Mouse (Mus musculus) limb, embryonic 14.5 days (tissue): ENCODE data around the gene Usp54. TPM values are rescaled to one million over a fixed set of nuclear protein-coding genes. Genes with fewer than 3 reads are reported as not detected.
A peak's percentile ranks its signal among the peaks of the same experiment; 100 is the strongest.
"Not testable (repeated sequence)": the region's sequence is repeated elsewhere in the genome, so short reads cannot be mapped to it uniquely, and the experiment has no call there.

ENCODE experiments used
- ATAC-seq: fragments of 200-750 bp; cut with Nextera tagmentation; 2 replicates; pipeline ENCODE4 v1.8.0; 2017; ENCODE audit warnings: low read depth, moderate number of reproducible peaks, moderate TSS enrichment; ENCODE audit not compliant: low FRiP score
- DNase-seq: peaks from one replicate; pipeline ENCODE4 v3.0.0-alpha.2; 2015; ENCODE audit warnings: low spot score
- H3K27ac ChIP-seq: fragments of 300-500 bp; sonication (generic); replicated peaks from 2 replicates; pipeline ENCODE4 v1.5.1; 2014; ENCODE audit warnings: low read depth, mild to moderate bottlenecking, low read length, moderate library complexity, mixed read lengths
- H3K27me3 ChIP-seq: fragments of 300-500 bp; sonication (generic); 2 replicates; pipeline ENCODE4 v1.6.1; 2014; ENCODE audit warnings: low read length, mixed read lengths; ENCODE audit not compliant: control insufficient read depth, insufficient read depth
- H3K36me3 ChIP-seq: fragments of 300-500 bp; sonication (generic); 2 replicates; pipeline ENCODE4 v1.6.1; 2014; ENCODE audit warnings: mild to moderate bottlenecking, low read length, moderate library complexity, mixed read lengths; ENCODE audit not compliant: control insufficient read depth, insufficient read depth
- H3K4me1 ChIP-seq: fragments of 300-500 bp; sonication (generic); 2 replicates; pipeline ENCODE4 v1.6.1; 2014; ENCODE audit warnings: antibody characterized with exemption, low read length, mixed read lengths; ENCODE audit not compliant: control insufficient read depth, insufficient read depth
- H3K4me2 ChIP-seq: fragments of 300-500 bp; sonication (generic); replicated peaks from 2 replicates; pipeline ENCODE4 v1.6.1; 2014; ENCODE audit warnings: low read depth, mild to moderate bottlenecking, low read length, moderate library complexity; ENCODE audit not compliant: severe bottlenecking
- H3K4me3 ChIP-seq: fragments of 300-500 bp; sonication (generic); replicated peaks from 2 replicates; pipeline ENCODE4 v1.5.1; 2014; ENCODE audit warnings: low read length
- H3K9ac ChIP-seq: fragments of 300-500 bp; sonication (generic); 2 replicates; pipeline ENCODE4 v1.6.1; 2014; ENCODE audit warnings: mild to moderate bottlenecking, low read depth, low read length, moderate library complexity; ENCODE audit not compliant: severe bottlenecking
- H3K9me3 ChIP-seq: fragments of 300-500 bp; sonication (generic); 2 replicates; pipeline ENCODE4 v1.6.1; 2016; ENCODE audit warnings: low read length; ENCODE audit not compliant: control insufficient read depth
- POLR2A ChIP-seq: fragments of 200-500 bp; IDR thresholded peaks from 2 replicates; pipeline ENCODE4 v1.8.0; 2012; ENCODE audit warnings: inconsistent platforms, mild to moderate bottlenecking, moderate library complexity, borderline replicate concordance; ENCODE audit not compliant: insufficient read depth, insufficient read length; ENCODE audit errors: extremely low read depth
- WGBS: fragments of 180-500 bp; shearing (Covaris S2); extraction: QIAGEN DNeasy Blood & Tissue Kit; methylation state at CpG from one replicate; pipeline ENCODE4 v1.1.7; 2014; 5-methylcytosine and 5-hydroxymethylcytosine counted together
- polyA plus RNA-seq, 2 experiments: library from polyadenylated mRNA; depleted of rRNA in 1 of 2; stranded (reverse) in 1 of 2; unstranded in 1 of 2; fragments of >200 nt; fragmentation: Nextera tagmentation in 1 of 2; extraction: Ambion mirVana in 1 of 2; gene quantifications; 2 replicates each; pipeline versions ENCODE4 v1.2.1 to v1.2.3; 2012 to 2014

Gene Usp54
- polyA plus RNA-seq, 2 experiments = 9.6 to 16.3 TPM

DNA sequence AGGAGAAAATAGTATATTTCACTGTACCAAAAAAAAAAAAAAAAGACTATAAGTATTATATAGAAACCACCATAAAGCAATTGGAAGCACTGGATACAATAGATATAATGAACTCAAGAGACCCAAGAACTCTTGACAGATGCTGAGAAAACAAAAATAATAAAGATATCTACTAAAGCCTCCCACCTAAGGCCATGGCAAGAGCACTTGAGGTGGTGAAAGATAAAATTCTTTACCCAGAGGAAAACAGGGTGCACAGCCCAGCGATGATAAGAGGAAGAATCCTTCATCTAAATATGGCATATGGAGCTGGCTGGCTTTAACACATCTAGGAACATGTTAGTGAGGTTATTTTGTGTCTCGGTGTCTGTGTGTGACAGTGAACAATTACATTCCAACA, 41.3 kb downstream of the Usp54 start:
- no peak for ATAC-seq
- TF ChIP-seq POLR2A = no peak
- no peaks in the 10 kb centered on the region for H3K27me3 ChIP-seq
- H3K4me3 ChIP-seq = no peak overlapping the region
- no peaks in the 10 kb centered on the region for H3K4me1 ChIP-seq
- H3K4me2 ChIP-seq = no peak overlapping the region
- H3K9ac ChIP-seq = no peak overlapping the region
- no peaks in the 10 kb centered on the region for H3K36me3 ChIP-seq
- H3K9me3 ChIP-seq = no peaks in the 10 kb centered on the region
- DNase-seq = no peak
- 93% methylated on average over 2 of the region's 2 CpGs for WGBS
- H3K27ac ChIP-seq = no peak overlapping the region

DNA sequence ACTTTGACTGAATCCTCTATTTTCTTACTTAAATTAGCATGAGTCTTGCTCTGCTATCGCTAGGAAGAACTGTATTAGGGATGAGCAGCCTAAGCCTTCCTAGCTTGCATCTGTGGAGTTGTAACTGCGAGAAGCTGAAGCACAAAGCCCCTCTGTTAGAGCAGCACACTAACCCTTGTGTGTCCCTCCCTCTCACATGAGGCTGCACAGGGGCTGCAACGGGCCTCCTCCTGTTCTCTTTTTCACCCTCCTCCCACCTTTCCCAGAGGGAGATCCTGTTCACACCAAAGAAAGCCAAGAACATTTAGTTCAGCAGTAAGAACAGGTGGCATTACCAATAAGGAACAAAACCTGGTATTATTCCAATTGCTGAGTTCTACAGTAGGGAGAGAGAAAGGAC, 45.1 kb downstream of the Usp54 start:
- DNase-seq (no peak), ATAC-seq (no peak)
- Histone ChIP-seq H3K9ac (no peak overlapping the region), H3K4me1 (no peaks in the 10 kb centered on the region), H3K4me3 (no peak overlapping the region), H3K27ac (no peak overlapping the region), H3K36me3 (0 out of 2 replicates have a peak, but pooled peaks cover under 1% of the 10 kb centered on the region), H3K27me3 (no peaks in the 10 kb centered on the region), H3K4me2 (no peak overlapping the region), H3K9me3 (no peaks in the 10 kb centered on the region)
- 56% methylated on average over 3 of the region's 3 CpGs for WGBS
- no peak for TF ChIP-seq POLR2A

DNA sequence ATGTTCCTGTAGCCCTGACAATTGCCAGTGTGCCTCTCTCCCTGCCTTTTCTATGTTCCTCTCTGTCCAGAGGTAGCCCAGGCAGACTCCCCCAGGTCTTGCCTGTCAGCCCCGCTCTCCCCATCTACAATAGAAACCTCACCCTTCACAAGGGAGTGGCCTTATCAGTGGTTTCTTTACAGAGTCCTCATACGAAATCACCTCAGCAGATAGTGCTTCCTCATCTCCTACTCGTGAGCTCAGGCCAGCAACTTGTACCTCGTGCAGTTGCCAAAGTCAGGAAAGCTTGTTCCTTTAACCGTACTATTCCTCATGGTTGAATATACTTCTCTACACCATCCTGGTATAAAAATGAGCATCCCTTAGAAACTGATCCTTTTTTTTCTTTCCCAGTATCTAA, 53.4 kb downstream of the Usp54 start:
- peaks cover 39% of the 10 kb centered on the region for H3K36me3 ChIP-seq

DNA sequence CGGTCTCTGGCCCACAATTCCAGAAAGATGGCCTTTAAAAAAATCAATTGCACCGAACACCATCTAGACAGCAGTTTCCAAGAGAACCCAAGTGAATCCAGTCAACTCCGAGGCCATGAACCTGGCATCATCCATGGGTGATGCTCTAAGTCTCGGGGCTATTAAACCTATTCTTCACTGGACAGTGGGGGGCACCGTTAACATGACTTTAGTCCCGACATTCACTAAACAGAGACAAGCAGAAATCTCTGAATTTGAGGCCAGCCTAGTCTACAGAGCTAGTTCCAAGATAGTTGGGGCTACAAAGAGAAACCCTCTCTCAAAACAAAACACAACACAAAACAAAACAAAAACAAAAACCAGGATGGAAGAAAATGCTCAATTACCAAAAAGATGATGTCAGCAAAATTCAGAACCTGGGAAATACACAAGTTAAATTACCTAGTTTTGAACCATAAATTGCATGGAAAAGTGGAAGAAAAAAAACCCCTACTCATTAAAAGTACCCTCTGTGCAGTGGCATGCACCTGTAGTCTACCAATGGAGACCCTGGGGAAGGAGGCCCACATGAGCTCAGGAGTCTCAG, 61.9 kb downstream of the Usp54 start:
- WGBS = 69% methylated on average over 6 of the region's 6 CpGs
- Histone ChIP-seq H3K9me3 (no peaks in the 10 kb centered on the region), H3K9ac (no peak overlapping the region), H3K4me3 (no peak overlapping the region), H3K27ac (no peak overlapping the region), H3K4me1 (no peaks in the 10 kb centered on the region), H3K36me3 (peaks cover 15% of the 10 kb centered on the region), H3K27me3 (no peaks in the 10 kb centered on the region), H3K4me2 (no peak overlapping the region)
- ATAC-seq (no peak), DNase-seq (no peak)
- TF ChIP-seq POLR2A = no peak

More for the DNA sequence above, 53.4 kb downstream of the Usp54 start:
- Histone ChIP-seq H3K4me2 (no peak overlapping the region), H3K4me3 (no peak overlapping the region), H3K27me3 (no peaks in the 10 kb centered on the region), H3K9ac (no peak overlapping the region), H3K27ac (no peak overlapping the region), H3K9me3 (no peaks in the 10 kb centered on the region), H3K4me1 (no peaks in the 10 kb centered on the region)
- no peak for DNase-seq
- 87% methylated on average over 5 of the region's 5 CpGs for WGBS
- no peak for TF ChIP-seq POLR2A
- ATAC-seq = no peak

DNA sequence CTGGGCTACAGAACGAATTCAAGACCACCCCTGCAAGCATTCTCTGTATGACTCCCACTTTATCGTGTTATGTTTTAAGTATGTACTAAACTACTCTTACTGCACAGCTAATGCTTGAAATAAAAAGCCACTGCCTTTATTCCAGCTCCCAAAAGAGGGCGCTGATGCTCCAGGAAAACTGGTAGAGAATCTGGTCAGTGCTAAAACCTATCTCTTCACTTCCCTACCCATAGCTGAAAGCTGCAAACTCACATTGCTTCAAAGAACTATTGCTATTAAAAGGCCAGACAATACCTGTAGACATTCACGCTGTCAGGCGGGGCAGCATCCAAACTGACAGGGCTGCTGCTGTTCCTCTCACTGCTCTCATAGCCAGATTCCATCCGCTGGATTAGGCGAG, 64.7 kb downstream of the Usp54 start:
- H3K36me3 ChIP-seq = peaks cover 16% of the 10 kb centered on the region
- WGBS = 56% methylated on average over 7 of the region's 7 CpGs
- ATAC-seq = peak; percentile 41; the same call in 1 of the 2 replicates
- no peak overlapping the region for H3K4me3 ChIP-seq
- no peaks in the 10 kb centered on the region for H3K27me3 ChIP-seq
- H3K27ac ChIP-seq = no peak overlapping the region
- no peak for TF ChIP-seq POLR2A
- H3K9ac ChIP-seq = no peak overlapping the region
- no peaks in the 10 kb centered on the region for H3K9me3 ChIP-seq
- H3K4me2 ChIP-seq = no peak overlapping the region
- peak; percentile 83 for DNase-seq
- H3K4me1 ChIP-seq = no peaks in the 10 kb centered on the region

DNA sequence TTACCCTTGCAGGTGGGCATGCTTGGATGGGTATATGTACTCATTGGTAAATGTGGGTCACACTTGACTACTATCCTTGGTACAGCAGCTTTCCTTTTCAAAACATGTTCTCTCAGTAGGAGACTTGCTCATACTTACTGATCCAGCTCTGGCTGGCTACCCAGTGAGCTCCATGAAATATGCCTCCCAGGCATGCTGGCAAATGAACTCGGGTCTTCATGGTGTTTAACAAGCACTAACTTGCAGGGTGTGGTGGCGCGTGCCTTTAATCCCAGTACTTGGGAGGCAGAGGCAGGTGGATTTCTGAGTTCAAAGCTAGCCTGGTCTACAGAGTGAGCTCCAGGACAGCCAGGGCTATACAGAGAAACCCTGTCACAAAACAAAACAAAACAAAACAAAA, 67.7 kb downstream of the Usp54 start:
- not testable (repeated sequence) for H3K27me3 ChIP-seq, H3K9ac ChIP-seq, H3K9me3 ChIP-seq, H3K4me3 ChIP-seq, H3K27ac ChIP-seq, DNase-seq, ATAC-seq, H3K4me2 ChIP-seq, H3K4me1 ChIP-seq
- 86% methylated on average over 3 of the region's 3 CpGs for WGBS
- peaks cover 36% of the 10 kb centered on the region for H3K36me3 ChIP-seq
